Comparison of ENCODE assay signal across 20 mouse cellular contexts in genomic region chr9:102942221-102942620, GRCm38 (mm10). TPM values are rescaled to one million over a fixed set of nuclear protein-coding genes. Genes with fewer than 3 reads are reported as not detected.
DNase-seq lines count a peak whose midpoint lies in the region; ATAC-seq lines count a peak whose summit lies in the region.
"Had no signal": no experiment of that assay in that cellular context is flagged by ENCODE, and none has a peak within 500 bp of the region (broad histone marks: within the 10 kb centered on the region; RNA-seq: fewer than 3 reads in every experiment).

No protein-coding gene starts in this region.

- peak; percentile 68 for DNase-seq in heart, adult 11 months
- no peak for DNase-seq in heart, postnatal 36 days
- no peak for DNase-seq in limb, embryonic 10.5 days (ENCODE audit: low spot score)
- no peak for DNase-seq in neural tube, embryonic 10.5 days (ENCODE audit: extremely low spot score, low spot score)
- DNase-seq in embryo, embryonic 11 days, result no peak
- DNase-seq: B cell, adult 2 months; cerebellum, adult 8-10 months; kidney, postnatal 4 days; layer of hippocampus, adult 9-11 months; liver; lung, postnatal 14 days; right cerebral cortex, postnatal 25 days; thymus, adult 2 months had no signal

- WGBS in limb, embryonic 13.5 days, result 61% methylated on average over 4 of the region's 4 CpGs
- WGBS in limb, embryonic 10.5 days, result 80% methylated on average over 4 of the region's 4 CpGs
- WGBS in neural tube, embryonic 14.5 days, result 50% methylated on average over 4 of the region's 4 CpGs

- intact Hi-C loops in heart, postnatal 36 days (cut with DNase I), result no loop called here

- H3K9me3 ChIP-seq in limb, embryonic 13.5 days, result 0 out of 2 replicates have a peak, but pooled peaks cover 4% of the 10 kb centered on the region
- no peaks in the 10 kb centered on the region for H3K9me3 ChIP-seq in limb, embryonic 10.5 days (replicated peaks)
- no peaks in the 10 kb centered on the region for H3K9me3 ChIP-seq in neural tube, embryonic 14.5 days (ENCODE audit: control insufficient read depth, low read length)
- H3K9me3 ChIP-seq: heart, embryonic 12.5 days; stomach, embryonic 15.5 days had no signal

- 0 out of 2 replicates have a peak, but pooled peaks have one; percentile 8 for ATAC-seq in limb, embryonic 13.5 days (ENCODE audit: low FRiP score, low read depth)
- peak; percentile 24; the same call in 1 of the 2 replicates for ATAC-seq in neural tube, embryonic 14.5 days (ENCODE audit: low read depth)
- ATAC-seq: intestine, embryonic 16.5 days had no signal

- H3K4me3 ChIP-seq in limb, embryonic 13.5 days, result no peak overlapping the region
- H3K4me3 ChIP-seq in limb, embryonic 10.5 days, result no peak overlapping the region
- H3K4me3 ChIP-seq in neural tube, embryonic 14.5 days (ENCODE audit: low read depth, low read length), result no peak overlapping the region
- H3K4me3 ChIP-seq: heart, embryonic 12.5 days; stomach, embryonic 15.5 days had no signal

- H3K27me3 ChIP-seq in limb, embryonic 13.5 days, result no peaks in the 10 kb centered on the region
- H3K27me3 ChIP-seq in limb, embryonic 10.5 days (ENCODE audit: low read depth, poor library complexity, severe bottlenecking), result no peaks in the 10 kb centered on the region
- H3K27me3 ChIP-seq in neural tube, embryonic 14.5 days (ENCODE audit: control insufficient read depth, insufficient read depth, low read length), result no peaks in the 10 kb centered on the region
- H3K27me3 ChIP-seq: heart, embryonic 12.5 days; stomach, embryonic 15.5 days had no signal

- H3K9ac ChIP-seq in limb, embryonic 13.5 days, result no peak overlapping the region
- no peak overlapping the region for H3K9ac ChIP-seq in neural tube, embryonic 14.5 days (replicated peaks; ENCODE audit: low read depth, low read length)
- H3K9ac ChIP-seq: heart, embryonic 12.5 days; stomach, embryonic 15.5 days had no signal

- H3K4me2 ChIP-seq in limb, embryonic 13.5 days (replicated peaks), result no peak overlapping the region
- H3K4me2 ChIP-seq in neural tube, embryonic 14.5 days (ENCODE audit: low read depth, low read length), result no peak overlapping the region
- H3K4me2 ChIP-seq: heart, embryonic 12.5 days; stomach, embryonic 15.5 days had no signal

- no peaks in the 10 kb centered on the region for H3K36me3 ChIP-seq in limb, embryonic 13.5 days
- H3K36me3 ChIP-seq in limb, embryonic 10.5 days, result no peaks in the 10 kb centered on the region
- H3K36me3 ChIP-seq in neural tube, embryonic 14.5 days (ENCODE audit: control insufficient read depth, insufficient read depth, low read length), result no peaks in the 10 kb centered on the region
- H3K36me3 ChIP-seq: heart, embryonic 12.5 days; stomach, embryonic 15.5 days had no signal

- no peak overlapping the region for H3K27ac ChIP-seq in limb, embryonic 13.5 days
- H3K27ac ChIP-seq in limb, embryonic 10.5 days, result no peak overlapping the region
- no peak overlapping the region; the same call in 1 of the 2 replicates for H3K27ac ChIP-seq in neural tube, embryonic 14.5 days (ENCODE audit: low read depth, low read length)
- H3K27ac ChIP-seq: stomach, embryonic 15.5 days had no signal

- no peaks in the 10 kb centered on the region for H3K4me1 ChIP-seq in limb, embryonic 13.5 days
- no peaks in the 10 kb centered on the region for H3K4me1 ChIP-seq in limb, embryonic 10.5 days
- H3K4me1 ChIP-seq in neural tube, embryonic 14.5 days (ENCODE audit: control insufficient read depth, insufficient read depth, low read length), result no peaks in the 10 kb centered on the region
- H3K4me1 ChIP-seq: heart, embryonic 12.5 days; stomach, embryonic 15.5 days had no signal

RNA-seq across cellular contexts. Expression of gene Slco2a1, which starts 46.3 kb away (rescaled TPM):
- total RNA-seq in heart, postnatal 36 days (2021), result 1 to 10 TPM; 4.3 to 5.6 TPM
- 2.2 and 2.5 TPM in 2 replicates for polyA plus RNA-seq in limb, embryonic 13.5 days (2015; fragmentation: Nextera tagmentation; extraction: Ambion mirVana)
- polyA plus RNA-seq in limb, embryonic 10.5 days (2016; fragmentation: Nextera tagmentation; extraction: Ambion mirVana), result 0.29 and 0.50 TPM in 2 replicates
- 1.0 and 3.4 TPM in 2 replicates for polyA plus RNA-seq in neural tube, embryonic 14.5 days (2014; fragmentation: Nextera tagmentation; extraction: Ambion mirVana)
- total RNA-seq: granulocyte monocyte progenitor cell, adult 5-6 weeks; megakaryocyte-erythroid progenitor cell, adult 5-6 weeks had no signal
